Mouse (Mus musculus) gastrocnemius, postnatal 14 days (tissue): ENCODE measurements around the gene Mettl3. TPM values are rescaled to one million over a fixed set of nuclear protein-coding genes. Genes with fewer than 3 reads are reported as not detected.
"Not testable (repeated sequence)": the region's sequence is repeated elsewhere in the genome, so short reads cannot be mapped to it uniquely, and the experiment has no call there.

Experiments used
- DNase-seq: peaks from one replicate; pipeline ENCODE4 v3.0.0; 2021; ENCODE audit warnings: mixed read lengths
- intact Hi-C: fragments of 180-260 bp; cut with DNase I; formaldehyde crosslinking; loops from one replicate; pipeline ENCODE4 v1.15.1; 2025; ENCODE audit warnings: low total_unique reads
- long read RNA-seq, 2 experiments: library from polyadenylated mRNA; stranded (forward); transcript quantifications; one replicate each; pipeline ENCODE4 v2.0.0; 2021
- total RNA-seq, 2 experiments: library from RNA; stranded (reverse); gene quantifications; 2 replicates each; pipeline ENCODE4 v1.2.3; 2021

Gene Mettl3
- 10 to 100 TPM; 11.8 to 14.7 TPM for total RNA-seq
- long read RNA-seq, experiment 1, transcript Mettl3-201 (11 exons, 2,025 nt), result major isoform, 12 of 14 reads
- long read RNA-seq, experiment 1, partial matches to known transcripts, result 1 of 14 reads
- long read RNA-seq, experiment 1, other reads (novel, unspliced or antisense), result 1 of 14 reads
- long read RNA-seq, experiment 2, transcript Mettl3-201 (11 exons, 2,025 nt), result major isoform, 9 of 12 reads
- long read RNA-seq, experiment 2, partial matches to known transcripts, result 1 of 12 reads
- long read RNA-seq, experiment 2, other reads (novel, unspliced or antisense), result 2 of 12 reads

DNA sequence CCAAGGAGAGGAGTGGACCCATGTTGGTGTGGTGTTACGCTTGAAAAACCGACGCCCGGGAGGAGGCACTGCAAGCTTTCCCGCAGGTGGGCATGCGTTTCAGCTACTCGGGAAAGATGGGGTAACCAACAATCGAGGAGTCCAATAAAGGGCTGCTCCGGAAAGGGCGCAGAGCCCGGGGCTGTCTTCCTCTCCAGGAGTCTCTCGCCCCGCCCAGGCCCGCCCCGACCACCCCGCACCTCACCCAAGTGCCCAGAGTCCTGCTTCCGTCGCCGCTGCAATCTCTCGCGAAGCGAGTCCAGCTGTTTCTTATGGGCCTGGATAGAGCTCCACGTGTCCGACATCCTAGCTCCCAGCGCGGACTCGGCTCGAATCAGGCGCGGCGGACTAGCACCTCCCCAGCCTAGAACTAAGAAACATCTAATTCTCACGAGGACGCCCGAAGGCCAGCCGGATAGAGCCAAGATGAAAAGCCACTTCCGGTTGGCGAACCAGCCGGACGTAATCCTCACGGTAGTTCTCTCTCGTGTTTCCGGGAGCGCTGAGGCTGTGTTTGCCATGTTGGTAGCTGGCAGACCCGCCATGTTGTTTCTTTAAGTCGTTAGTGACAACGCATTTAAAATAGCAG lies at the start of gene Mettl3:
TSS of gene Mettl3 (minus strand) at position 485 of the 628 bp plus-strand sequence.
- peak; percentile 91 for DNase-seq
- intact Hi-C loops, result no loop called here

GRCm38 (mm10) chr14:52339512-52339852 lies 34.6 kb upstream of the Mettl3 start:
- intact Hi-C loops, result no loop called here
- no peak for DNase-seq

DNA sequence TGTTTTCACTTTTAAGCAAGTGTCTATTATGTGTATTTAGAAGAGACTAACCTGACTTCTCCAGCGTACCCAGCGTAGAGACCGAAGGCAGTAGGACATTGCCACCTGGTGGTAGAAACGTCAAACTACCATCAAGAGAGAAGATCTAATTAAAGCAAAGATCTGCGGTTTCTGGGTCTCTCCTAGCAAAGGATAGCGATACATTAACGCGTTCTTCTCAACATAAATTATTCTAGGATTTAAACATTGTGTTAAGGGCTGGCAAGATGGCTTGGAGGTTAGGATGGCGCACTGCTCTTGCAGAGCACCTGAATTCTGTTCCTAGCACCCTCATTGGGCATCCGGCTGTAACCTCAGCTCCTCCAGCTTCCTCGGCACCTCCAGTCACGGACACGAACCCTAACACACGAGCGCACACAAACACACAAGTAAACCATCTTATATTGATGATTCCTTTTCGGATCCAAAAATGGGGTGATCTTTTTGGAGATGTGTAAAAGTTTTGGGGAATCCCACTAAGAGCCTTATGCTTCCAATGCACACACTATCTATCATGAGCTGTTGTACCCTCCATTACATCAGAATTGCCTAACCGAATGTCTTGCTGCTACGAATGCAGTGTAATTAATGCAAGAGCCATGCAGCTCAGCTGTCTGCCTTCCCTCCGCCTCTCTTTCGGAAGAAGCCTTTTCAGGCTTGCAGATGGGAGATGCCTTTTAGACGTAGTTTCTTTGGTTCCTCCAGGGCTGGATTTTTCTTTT lies 34.0 kb upstream of the Mettl3 start:
- intact Hi-C loops, result no loop called here

DNA sequence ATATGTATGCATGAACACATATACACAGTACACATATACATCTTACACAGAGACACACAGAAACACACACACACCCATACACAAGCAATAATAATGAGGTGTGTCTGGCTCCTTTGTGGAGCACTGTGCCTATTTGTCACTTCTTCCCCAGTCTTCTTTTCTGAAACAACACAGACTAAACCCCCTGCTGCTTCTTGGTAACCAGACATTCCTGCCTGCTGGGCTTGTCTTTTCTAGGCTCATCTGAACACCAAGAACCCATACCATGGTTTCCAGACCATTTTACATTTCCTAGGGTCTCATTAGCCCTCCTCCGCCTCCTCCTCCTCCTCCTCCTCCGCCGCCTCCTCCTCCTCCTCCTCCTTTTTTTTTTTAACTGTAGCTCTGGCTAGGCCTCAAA lies 27.2 kb upstream of the Mettl3 start:
- DNase-seq, result no peak
- intact Hi-C loops, result no loop called here

More for the DNA sequence above, 34.0 kb upstream of the Mettl3 start:
- DNase-seq, result peak; percentile 43

DNA sequence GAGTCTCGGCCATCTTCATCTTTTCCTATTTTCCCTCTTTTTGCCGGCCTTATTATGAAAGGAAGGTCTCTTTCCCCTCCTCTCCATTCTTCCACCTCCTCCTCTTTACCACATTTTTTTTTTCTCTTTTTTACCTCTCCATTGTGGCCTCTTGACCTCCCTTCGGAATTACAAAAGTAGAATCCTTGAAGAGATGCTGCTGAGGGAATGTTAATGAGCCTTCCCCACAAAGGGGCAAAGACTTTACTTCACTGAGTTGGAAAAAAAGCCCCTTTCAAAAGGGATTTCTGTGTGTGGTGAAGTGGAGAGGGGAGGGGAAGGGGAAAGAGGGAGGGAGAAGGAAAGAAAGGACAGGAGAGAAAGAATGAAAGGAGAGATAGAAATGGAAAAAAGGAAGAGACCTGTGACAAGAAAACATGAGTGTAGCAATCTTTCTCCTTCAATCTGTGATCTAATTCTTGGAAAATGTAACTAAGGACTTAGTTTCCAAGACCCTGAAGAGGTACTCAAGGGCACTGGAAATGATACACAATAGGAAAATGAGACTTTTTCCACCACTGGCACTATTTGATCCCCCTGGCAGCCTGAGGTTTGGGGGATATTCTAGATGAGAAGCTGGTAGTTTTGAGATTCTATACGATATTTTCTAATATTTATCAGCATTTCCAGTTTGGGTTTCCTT lies 26.3 kb upstream of the Mettl3 start:
- DNase-seq, result no peak
- intact Hi-C loops, result no loop called here

GRCm38 (mm10) chr14:52327910-52328812 lies 23.2 kb upstream of the Mettl3 start, which contains the start of gene Sall2:
Gene Sall2, minus strand, starts transcription at chr14:52328762.
- DNase-seq, result no peak
- intact Hi-C loops, result no loop called here

DNA sequence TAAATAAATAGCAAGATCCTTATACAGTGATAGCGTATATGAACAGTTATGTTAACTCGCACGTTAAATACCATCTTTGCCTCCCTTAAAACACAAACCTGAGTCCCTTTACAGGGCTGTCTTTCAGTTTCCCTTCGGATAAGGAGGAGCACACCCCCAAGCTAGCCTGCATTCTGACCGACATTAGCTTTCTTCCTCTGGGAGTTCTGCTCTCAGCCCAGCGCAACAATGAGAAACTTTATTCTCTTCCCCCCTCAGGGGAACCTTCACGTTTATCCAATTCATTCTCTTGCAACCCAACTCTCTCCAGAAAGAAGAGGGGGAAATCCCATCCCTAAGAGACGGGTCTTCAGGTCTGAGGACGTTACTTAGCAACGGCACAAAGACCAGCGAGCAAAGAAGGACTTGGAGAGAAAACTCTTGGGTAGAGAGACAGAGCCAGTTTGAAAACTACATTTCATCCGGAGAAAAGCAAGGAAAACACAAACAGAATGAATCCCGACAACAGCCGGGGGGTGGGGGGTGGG lies 22.5 kb upstream of the Mettl3 start:
- DNase-seq, result no peak

DNA sequence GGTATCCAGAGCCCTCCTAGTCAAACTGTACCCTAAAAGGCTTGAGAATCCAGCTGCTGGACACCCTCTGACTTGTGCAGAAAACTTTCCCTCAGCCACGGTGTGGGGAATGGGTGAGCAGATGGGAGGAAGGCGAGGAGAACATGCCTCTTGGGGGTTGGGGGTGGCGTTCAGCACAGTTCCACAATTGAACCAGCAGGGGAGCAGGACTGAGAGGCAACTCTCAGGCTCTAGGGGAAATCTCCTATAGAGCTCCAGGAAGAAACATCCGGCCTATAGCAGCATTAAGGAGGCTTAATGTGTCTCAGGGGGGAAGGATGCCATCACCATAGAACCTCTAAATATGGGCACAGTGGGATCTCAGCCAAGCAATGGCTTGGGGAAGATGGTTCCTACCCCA lies 21.0 kb upstream of the Mettl3 start:
- intact Hi-C loops, result no loop called here
- DNase-seq, result no peak

More for the DNA sequence above, 22.5 kb upstream of the Mettl3 start:
- intact Hi-C loops, result no loop called here

GRCm38 (mm10) chr14:52319361-52319760 lies 14.4 kb upstream of the Mettl3 start:
- no peak for DNase-seq
- intact Hi-C loops, result no loop called here

DNA sequence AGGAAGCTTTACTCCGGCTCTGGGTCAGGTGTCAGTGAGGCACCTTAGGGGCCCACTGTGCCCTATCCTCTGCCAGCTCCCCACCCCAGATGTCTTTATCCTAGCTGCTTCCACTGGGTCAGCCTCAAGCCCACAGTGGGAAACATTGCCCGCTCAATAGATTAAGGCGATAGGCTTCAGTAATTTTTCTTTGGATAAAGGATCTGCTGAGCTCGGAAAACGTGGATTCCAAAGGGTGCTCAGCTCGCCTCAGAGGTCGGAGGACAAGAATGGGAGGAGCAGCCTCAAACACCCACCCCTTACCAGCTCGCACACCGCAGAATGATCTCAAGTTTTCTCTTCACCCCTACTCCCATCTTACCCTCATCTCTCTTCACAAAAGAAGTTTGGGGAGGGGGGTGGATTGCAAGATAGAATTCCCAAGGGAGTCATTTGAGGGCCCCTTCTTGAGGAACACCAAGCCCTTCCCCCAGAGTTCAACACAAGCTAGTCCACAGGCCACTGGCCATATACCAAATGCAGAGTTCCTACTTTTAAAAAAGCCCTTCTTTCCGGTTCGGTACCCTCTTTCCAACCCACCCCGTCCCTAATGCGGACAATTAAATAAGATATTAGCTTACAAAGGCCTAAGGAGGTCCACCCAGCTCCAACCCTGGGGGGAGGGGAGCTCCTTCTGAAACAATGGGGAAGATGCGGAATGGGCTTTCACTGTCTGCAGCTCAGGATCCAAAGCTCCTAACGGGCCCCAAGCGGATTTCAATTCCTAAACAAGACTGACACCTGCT lies 11.7 kb upstream of the Mettl3 start:
- intact Hi-C loops, result no loop called here
- DNase-seq, result no peak

DNA sequence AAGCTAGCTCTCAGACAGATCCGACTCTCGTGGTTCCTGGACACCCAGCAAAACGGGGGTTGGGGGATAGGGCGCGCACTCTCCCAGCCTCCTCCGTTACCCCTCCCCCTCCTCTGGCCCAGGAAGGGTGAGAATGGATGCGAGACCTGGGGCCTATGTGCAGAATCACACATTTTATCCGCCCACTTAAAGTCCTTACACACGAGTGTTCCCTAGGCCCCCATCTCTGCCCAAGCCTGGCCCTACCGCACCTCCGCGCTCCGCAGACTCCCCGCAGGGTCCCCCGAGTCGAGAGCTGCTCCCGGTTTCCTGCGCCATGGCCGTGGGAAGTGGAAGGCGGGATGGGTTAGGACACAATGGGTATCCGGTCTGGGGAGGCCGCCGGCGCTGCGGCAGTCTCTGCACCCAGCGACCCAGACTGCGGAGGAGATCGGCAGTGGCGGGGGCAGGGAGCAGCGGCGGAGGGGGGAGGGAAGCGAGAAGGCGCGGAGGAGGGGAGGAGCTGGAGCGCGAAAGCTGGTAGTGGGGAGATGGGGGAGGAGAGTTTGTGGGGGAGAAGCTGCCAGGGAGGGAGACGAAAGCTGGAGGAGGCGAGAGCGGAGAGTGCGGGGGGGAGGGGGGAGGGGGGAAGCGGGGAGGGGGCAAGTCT lies 11.0 kb upstream of the Mettl3 start:
- intact Hi-C loops, result no loop called here
- DNase-seq, result peak; percentile 63

DNA sequence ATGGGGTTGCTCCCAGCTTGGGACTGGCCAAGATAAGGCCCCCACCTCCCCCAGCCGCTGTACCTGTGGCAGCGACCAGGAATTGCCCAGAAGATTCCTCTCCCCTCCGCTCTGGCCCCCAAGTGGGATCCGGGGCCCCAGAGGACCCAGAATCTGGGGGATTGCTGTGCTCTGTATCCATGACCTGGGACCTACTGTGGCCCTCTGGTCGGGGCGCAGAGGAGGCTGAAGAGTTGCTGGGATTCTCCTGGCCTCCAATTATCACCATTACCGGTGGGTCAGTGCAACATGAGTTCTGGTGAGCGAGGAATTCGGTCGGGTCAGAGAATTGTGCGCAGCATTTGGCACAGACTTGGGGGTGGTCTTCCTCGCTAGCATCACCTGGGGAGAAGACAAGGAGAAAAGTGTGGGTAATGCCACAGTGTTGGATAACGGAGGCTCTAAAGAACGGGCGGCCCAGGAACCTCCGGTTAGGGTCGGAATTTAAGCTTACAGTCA lies 10.4 kb upstream of the Mettl3 start:
- DNase-seq, result no peak
- intact Hi-C loops, result no loop called here

GRCm38 (mm10) chr14:52314808-52315150 lies 9.9 kb upstream of the Mettl3 start:
- no peak for DNase-seq
- intact Hi-C loops, result no loop called here

DNA sequence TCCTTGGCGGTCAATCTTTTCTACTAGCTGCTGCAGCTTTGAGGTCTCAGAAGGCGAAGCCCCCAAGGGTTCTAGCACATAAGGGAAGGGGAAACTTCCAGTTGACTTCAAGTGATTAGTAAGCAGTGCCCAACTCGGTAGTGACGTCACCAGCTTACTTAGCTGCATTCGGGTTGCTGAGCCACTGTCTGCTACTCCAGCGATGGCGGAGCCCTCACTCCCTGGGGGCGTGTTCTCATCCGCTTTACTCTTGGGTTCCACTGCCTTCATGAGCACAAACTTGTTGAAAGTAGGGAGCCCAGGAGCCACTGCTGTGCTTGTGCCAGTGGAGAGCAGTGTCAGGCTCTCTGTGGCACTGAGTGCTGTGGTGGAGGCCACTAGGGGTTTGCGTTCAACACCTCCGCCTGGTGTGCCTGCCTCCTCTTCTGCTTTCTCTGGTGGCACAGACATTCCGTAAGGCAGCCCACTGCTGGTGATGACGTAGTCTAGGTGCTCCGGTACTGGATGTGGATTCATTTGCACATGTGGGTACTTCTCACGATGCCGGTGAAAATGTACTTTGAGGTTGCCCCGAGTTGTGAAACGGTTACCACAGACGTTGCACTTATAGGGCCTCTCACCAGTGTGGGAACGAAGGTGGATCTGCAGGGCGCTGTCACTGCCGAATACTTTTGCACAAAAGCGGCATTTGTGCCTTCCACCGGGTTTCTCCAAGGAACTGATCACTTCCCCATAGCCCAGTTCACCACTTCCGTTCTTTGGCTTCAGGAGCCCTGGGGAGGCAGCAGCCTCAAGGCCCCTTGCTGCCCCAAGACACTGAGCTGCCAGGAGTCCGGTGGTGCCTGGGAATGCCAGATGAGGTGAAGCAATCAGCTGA lies 9.2 kb upstream of the Mettl3 start:
- no peak for DNase-seq
- intact Hi-C loops, result no loop called here

DNA sequence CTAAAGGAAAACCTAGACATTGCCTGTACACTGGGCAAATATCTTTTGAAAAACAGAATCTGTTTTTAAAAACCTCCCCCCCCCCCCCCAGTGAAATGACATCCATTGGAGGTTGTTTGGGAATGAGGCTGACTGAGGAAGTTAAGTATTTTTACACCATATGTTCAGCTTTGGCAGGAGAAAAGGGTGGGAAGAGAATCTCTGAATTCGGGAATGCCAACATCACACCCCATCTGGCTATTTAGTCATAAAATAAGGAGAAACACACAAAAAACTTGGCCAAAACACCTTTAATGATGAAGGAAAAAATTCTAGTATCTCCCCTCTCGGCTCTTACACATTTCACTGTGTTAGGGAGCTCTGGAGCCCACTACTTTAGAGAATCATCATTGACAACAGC lies 6.0 kb upstream of the Mettl3 start:
- intact Hi-C loops, result no loop called here
- no peak for DNase-seq

DNA sequence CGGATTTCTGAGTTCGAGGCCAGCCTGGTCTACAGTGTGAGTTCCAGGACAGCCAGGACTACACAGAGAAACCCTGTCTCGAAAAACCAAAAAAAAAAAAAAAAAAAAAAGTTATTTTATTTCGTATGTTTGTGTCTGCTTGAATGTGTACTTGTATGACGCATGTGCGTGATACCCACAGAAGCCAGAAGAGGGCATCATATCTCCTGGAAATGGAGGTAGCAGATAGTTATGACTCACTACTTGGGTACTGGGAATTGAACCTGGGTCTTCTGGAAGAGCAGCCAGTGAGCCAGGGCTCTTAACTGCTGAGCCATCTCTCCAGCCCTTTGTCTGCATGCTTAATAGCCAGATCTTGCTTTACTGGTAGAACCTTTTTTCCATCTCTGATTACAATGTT lies 5.4 kb upstream of the Mettl3 start:
- intact Hi-C loops, DNase-seq: not testable (repeated sequence)

DNA sequence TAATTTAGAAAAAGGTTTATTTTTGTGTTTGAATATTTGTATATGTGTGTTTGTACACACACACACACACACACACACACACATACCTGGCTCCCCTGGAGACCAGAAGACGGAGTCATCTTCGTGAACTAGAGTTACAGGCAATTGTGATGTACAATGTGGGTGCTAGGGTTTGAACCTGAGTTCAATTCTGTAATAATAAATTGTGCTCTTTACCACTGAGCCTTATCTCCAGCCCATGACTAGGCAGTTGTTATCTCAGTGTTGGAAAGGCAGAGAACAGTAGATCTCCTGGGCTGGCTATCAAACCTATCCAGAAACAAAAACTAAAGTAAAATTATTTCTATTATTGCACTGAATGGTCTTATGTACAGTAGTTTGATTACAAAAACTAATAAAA lies 1.2 kb upstream of the Mettl3 start:
- intact Hi-C loops, result no loop called here
- no peak for DNase-seq
